Mouse (Mus musculus): ENCODE results near the gene Hoxb6.

GRCm38 (mm10) chr11:96315344-96315681, 23.0 kb downstream of the Hoxb6 start:
- TF ChIP-seq POLR2A (IDR thresholded peaks at IDR 0.05; ENCODE audit: borderline replicate concordance, control insufficient read depth, low read depth, low read length), result no peak
- no peak for TF ChIP-seq CTCF (IDR thresholded peaks at IDR 0.05; ENCODE audit: control insufficient read depth, insufficient read depth, low read length)
